Mouse (Mus musculus): ENCODE measurements at regions not wholly inside any gene's neighbourhood (a gene's known extent, or its start where the extent isn't known, plus 50 kb on each side); places are given as distances from the start of the nearest gene placed in this dataset.
A peak's percentile ranks its signal among the peaks of the same experiment; 100 is the strongest.

GRCm38 (mm10) chr9:14185681-14186080 lies 89.2 kb upstream of the Sesn3 start:
- DNase-seq = no peak

- no peak for DNase-seq
Measured at GRCm38 (mm10) chr9:14187753-14188152, 87.1 kb upstream of the Sesn3 start.

GRCm38 (mm10) chr9:14188504-14188903 lies 86.4 kb upstream of the Sesn3 start:
- no peak for DNase-seq

GRCm38 (mm10) chr9:14190660-14191059 lies 84.2 kb upstream of the Sesn3 start:
- no peak for DNase-seq

- peak; percentile 46 for DNase-seq
Measured at GRCm38 (mm10) chr9:14194748-14195147, 80.1 kb upstream of the Sesn3 start.

- DNase-seq = no peak
Measured at GRCm38 (mm10) chr9:14199116-14199515, 75.8 kb upstream of the Sesn3 start.

- DNase-seq = peak; percentile 25
Measured at GRCm38 (mm10) chr9:14199983-14200700, 74.7 kb upstream of the Sesn3 start.

GRCm38 (mm10) chr9:14200852-14201251 lies 74.0 kb upstream of the Sesn3 start:
- no peak for DNase-seq

- DNase-seq = no peak
Measured at GRCm38 (mm10) chr9:14202551-14203306, 72.1 kb upstream of the Sesn3 start.

- no peak for DNase-seq
Measured at GRCm38 (mm10) chr9:14203307-14203695, 71.6 kb upstream of the Sesn3 start.

- no peak for DNase-seq
Measured at GRCm38 (mm10) chr9:14203768-14204416, 71.0 kb upstream of the Sesn3 start.

GRCm38 (mm10) chr9:14204817-14205216 lies 70.0 kb upstream of the Sesn3 start:
- DNase-seq = no peak

GRCm38 (mm10) chr9:14206838-14207560 lies 67.9 kb upstream of the Sesn3 start:
- no peak for DNase-seq

- peak; percentile 37 for DNase-seq
Measured at GRCm38 (mm10) chr9:14207561-14207936, 67.3 kb upstream of the Sesn3 start.

- DNase-seq = peak; percentile 68
Measured at GRCm38 (mm10) chr9:14213283-14213682, 61.6 kb upstream of the Sesn3 start.

- no peak for DNase-seq
Measured at GRCm38 (mm10) chr9:14215171-14215782, 59.6 kb upstream of the Sesn3 start.

GRCm38 (mm10) chr9:14215961-14216360 lies 58.9 kb upstream of the Sesn3 start:
- DNase-seq = no peak

GRCm38 (mm10) chr9:14222936-14223335 lies 51.9 kb upstream of the Sesn3 start:
- DNase-seq = no peak
